Mouse (Mus musculus) testis, adult 2 months (tissue): ENCODE data around the gene Fnbp1. TPM values are rescaled to one million over a fixed set of nuclear protein-coding genes. Genes with fewer than 3 reads are reported as not detected.

ENCODE experiments used
- H3K27ac ChIP-seq: fragments of 200-500 bp; 2 replicates; pipeline ENCODE4 v1.5.1; 2012; ENCODE audit warnings: low read depth, low read length; ENCODE audit not compliant: control insufficient read depth, insufficient read depth
- H3K27me3 ChIP-seq: fragments of 200-500 bp; 2 replicates; pipeline ENCODE4 v1.6.1; 2012; ENCODE audit warnings: mild to moderate bottlenecking, low read length, moderate library complexity; ENCODE audit not compliant: control insufficient read depth, insufficient read depth
- H3K36me3 ChIP-seq: fragments of 200-500 bp; 2 replicates; pipeline ENCODE4 v1.6.1; 2012; ENCODE audit warnings: mild to moderate bottlenecking, low read length; ENCODE audit not compliant: control insufficient read depth, insufficient read depth
- H3K4me1 ChIP-seq: fragments of 200-500 bp; 2 replicates; pipeline ENCODE4 v1.6.1; 2012; ENCODE audit warnings: low read length; ENCODE audit not compliant: control insufficient read depth, insufficient read depth
- H3K4me3 ChIP-seq: fragments of 200-500 bp; 2 replicates; pipeline ENCODE4 v1.5.1; 2012; ENCODE audit warnings: low read depth, mild to moderate bottlenecking, low read length, moderate library complexity, mixed read lengths; ENCODE audit not compliant: control insufficient read depth
- CTCF ChIP-seq: fragments of 200-500 bp; IDR thresholded peaks from 2 replicates; pipeline ENCODE4 v1.5.1; 2012; ENCODE audit warnings: low read depth, mild to moderate bottlenecking, inconsistent platforms, low read length, moderate library complexity; ENCODE audit not compliant: control insufficient read depth, insufficient read depth, insufficient replicate concordance
- POLR2A ChIP-seq: fragments of 200-500 bp; IDR thresholded peaks from 2 replicates; pipeline ENCODE4 v1.6.1; 2012; ENCODE audit warnings: low read depth, mild to moderate bottlenecking, inconsistent platforms, low read length, moderate library complexity; ENCODE audit not compliant: control insufficient read depth
- polyA plus RNA-seq: library from polyadenylated mRNA; depleted of rRNA; stranded (reverse); fragments of >200 nt; gene quantifications from 2 replicates; pipeline ENCODE4 v1.2.3, GENCODE M21; 2012

Gene Fnbp1
- polyA plus RNA-seq, 1 experiment: 6.3 TPM

DNA sequence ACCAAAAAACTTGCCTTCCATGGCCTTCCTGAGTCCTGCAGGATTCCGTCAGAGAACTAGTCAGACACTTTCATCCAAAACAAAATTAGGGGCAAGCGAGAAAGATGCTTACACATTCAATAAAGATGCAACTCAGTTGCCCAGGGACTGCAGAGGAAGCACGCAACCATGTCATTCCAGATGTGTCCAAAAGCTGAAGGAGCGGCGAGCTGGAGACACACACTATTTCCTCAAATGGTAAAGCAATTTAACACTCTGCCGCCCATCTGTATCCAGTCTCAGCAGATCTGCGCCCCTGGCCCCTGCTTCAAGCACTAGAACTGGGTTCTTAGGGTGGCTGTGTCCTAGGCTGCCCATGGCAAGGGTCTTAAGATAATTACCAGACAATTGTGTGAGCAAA, 66.0 kb downstream of the Fnbp1 start:
- Histone ChIP-seq H3K4me1 (no peaks in the 10 kb centered on the region), H3K36me3 (no peaks in the 10 kb centered on the region), H3K27me3 (no peaks in the 10 kb centered on the region), H3K27ac (no peak overlapping the region), H3K4me3 (no peak overlapping the region)
- TF ChIP-seq POLR2A: no peak
- no peak for TF ChIP-seq CTCF

DNA sequence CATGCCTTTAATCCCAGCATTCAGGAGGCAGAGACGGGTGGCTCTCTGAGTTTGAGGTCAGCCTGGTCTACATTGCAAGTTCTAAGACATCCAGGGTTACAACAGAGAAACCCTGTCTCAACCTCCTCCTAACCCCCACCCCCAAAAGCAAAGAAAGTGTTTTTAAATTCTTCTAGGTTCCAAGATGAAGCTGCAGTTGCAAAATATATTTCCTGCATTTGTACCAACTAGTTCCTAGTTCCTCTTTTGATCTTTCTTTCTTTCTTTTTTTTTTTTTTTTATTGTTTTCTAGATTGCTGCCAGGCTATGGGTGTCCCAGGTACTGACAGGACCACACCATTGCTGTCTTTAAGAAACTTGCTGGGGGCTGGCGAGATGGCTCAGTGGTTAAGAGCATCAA, 66.6 kb downstream of the Fnbp1 start:
- no peaks in the 10 kb centered on the region for H3K36me3 ChIP-seq
- TF ChIP-seq POLR2A (no peak), CTCF (no peak)
- H3K27ac ChIP-seq: no peak overlapping the region
- H3K27me3 ChIP-seq: no peaks in the 10 kb centered on the region
- H3K4me1 ChIP-seq: no peaks in the 10 kb centered on the region
- no peak overlapping the region for H3K4me3 ChIP-seq

DNA sequence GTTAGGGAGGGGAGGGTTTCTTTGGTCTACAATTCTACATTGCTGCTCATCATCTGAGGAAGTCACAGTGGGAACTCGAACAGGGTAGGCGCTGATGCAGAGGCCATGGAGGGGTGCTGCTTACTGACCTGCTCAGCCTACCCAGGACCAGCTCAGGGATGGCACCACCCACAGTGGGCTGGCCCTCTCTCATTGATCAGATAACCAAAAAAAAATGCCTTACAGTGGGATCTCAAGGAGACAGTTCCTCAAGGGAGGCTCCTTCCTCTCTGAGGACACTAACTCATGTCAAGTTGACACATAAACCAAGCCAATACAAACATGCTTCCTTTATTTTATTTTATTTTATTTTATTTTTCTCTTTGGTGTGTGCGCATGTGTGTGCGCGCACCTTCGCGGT, 72.3 kb downstream of the Fnbp1 start:
- Histone ChIP-seq H3K4me3 (no peak overlapping the region), H3K27me3 (no peaks in the 10 kb centered on the region), H3K27ac (no peak overlapping the region), H3K36me3 (no peaks in the 10 kb centered on the region), H3K4me1 (peaks cover under 1% of the 10 kb centered on the region)
- TF ChIP-seq POLR2A (no peak), CTCF (no peak)

DNA sequence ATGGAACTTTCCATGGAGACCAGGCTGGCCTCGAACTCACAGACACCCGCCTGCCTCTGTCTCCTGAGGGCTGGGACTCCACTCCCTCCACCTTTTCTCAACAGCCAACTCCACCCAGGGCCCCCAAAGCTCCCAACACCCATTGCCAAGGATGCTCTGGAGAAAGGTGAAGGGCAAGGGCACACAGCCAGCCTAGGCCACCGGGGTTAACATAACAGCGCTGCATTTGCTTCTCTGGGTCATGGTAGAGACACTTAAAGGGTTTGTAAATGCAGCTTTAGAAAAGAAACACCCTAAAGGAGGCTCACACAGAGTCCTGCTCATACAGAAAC, 72.7 kb downstream of the Fnbp1 start:
- Histone ChIP-seq H3K27me3 (no peaks in the 10 kb centered on the region), H3K36me3 (no peaks in the 10 kb centered on the region), H3K4me1 (peaks cover 2% of the 10 kb centered on the region), H3K4me3 (no peak overlapping the region), H3K27ac (no peak overlapping the region)
- no peak for TF ChIP-seq POLR2A
- no peak for TF ChIP-seq CTCF

DNA sequence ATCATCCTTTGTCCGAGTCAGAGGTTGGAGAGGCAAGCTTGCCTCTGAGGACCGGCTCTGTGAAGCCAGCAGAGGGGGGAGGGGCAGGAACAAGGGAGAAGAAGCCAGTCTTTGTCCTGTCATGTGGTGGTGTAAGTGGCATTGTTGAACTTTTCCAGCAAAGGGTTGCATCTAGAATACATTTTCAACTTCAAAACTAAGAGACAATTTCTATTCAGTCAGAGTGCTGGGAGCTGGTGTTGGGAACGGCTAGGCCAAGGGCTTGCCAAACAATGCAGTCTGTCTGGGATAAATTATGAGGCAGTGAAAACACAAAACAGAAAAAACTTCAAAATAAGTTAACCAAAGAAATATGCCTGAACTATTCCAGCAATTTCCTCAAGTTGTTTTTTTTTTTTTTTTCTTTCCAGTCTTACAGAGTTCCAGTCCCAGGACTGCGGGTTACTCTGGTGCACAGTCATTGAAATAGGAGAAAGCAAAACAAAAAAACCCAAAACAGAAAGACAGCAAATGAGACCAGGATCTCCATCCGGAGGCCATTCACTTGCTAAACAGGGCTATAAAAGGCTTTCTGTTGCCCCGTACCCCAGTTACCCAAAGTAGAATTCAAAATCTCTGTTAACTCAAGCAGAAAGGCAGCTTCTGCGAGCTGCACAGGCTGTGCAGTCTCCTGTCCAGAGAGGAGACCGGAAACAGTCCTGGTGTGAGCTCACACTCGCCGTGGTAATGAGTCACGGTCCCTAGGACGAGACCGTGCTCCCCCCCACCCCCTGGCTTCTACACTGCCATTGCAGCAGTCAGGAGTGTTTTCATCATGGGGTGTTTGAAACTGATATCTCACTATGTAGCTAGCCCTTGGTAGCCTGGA, 73.3 kb downstream of the Fnbp1 start:
- Histone ChIP-seq H3K4me3 (no peak overlapping the region), H3K4me1 (peaks cover 2% of the 10 kb centered on the region), H3K27me3 (no peaks in the 10 kb centered on the region), H3K36me3 (no peaks in the 10 kb centered on the region), H3K27ac (no peak overlapping the region; the same call in 1 of the 2 replicates)
- TF ChIP-seq CTCF: no peak
- no peak for TF ChIP-seq POLR2A

DNA sequence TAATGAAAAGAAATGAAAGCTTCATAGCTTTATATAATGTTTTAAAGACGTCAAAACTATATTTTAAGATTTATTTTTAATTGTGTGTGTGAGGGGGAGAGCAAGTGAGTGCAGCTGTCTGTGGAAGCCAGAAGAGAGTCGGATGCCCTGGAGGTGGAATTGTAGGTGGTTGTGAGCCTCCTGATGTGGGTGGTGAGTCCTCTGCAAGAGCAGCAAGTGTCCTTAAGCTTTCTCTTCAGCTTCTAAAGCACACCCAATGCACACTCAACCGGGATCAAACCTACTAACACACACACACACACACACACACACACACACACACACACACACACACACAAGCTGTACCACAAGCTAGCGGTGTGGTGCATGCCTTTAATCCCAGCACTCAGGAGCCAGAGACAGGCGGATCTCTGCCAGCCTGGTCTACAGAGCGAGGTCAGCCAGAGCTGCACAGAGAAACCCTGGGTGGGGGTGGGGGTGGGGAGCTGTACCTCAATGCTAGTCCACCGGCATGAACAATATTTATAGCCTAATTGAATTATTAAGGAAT, 74.0 kb downstream of the Fnbp1 start:
- Histone ChIP-seq H3K27ac (no peak overlapping the region), H3K4me3 (no peak overlapping the region), H3K27me3 (no peaks in the 10 kb centered on the region), H3K36me3 (no peaks in the 10 kb centered on the region), H3K4me1 (peaks cover 2% of the 10 kb centered on the region)
- TF ChIP-seq CTCF (no peak), POLR2A (no peak)

DNA sequence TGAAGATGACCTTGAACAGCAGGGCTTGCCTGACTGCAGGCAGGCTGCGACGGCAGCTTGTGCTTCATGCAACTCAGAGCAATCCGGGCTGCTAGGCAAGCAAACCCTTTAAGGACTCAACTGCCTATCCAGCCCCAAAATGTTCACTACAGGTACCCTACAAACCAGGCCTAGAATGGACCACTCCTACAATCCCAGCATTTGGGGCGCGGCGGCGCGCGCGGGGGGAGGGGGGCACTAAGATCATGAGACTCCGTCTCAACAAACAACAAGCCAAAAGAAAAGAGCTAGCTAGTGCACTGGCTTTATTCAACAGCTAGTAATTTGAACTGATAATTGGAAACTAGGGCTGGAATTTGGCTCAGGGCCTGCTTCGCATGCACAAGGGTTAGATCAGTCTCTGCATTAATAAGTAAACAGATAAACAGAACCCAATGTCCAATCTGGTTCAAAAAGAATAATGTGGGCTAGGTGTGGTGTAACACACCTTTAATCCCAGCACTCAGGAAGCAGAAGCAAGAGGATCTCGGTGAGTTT, 74.7 kb downstream of the Fnbp1 start:
- Histone ChIP-seq H3K4me1 (peaks cover 2% of the 10 kb centered on the region), H3K27me3 (no peaks in the 10 kb centered on the region), H3K36me3 (no peaks in the 10 kb centered on the region), H3K27ac (no peak overlapping the region), H3K4me3 (no peak overlapping the region)
- no peak for TF ChIP-seq POLR2A
- TF ChIP-seq CTCF: no peak
